Mouse (Mus musculus): ENCODE data around the gene Ttc25.

The Ttc25 gene

GRCm38 (mm10) chr11:100559476-100559875, 14.1 kb downstream of the Ttc25 start:
- in situ Hi-C loops (cut with MboI; ENCODE audit: low pct_unique_long_range_greater_than_20kb in 1 of 2, low sequenced_read_pairs in 2 of 2, unreplicated experiment in 1 of 2), result no loop called here

GRCm38 (mm10) chr11:100561748-100562147, 16.3 kb downstream of the Ttc25 start:
- in situ Hi-C loops (cut with MboI; ENCODE audit: low pct_unique_long_range_greater_than_20kb in 1 of 2, low sequenced_read_pairs in 2 of 2, unreplicated experiment in 1 of 2), result no loop called here

DNA sequence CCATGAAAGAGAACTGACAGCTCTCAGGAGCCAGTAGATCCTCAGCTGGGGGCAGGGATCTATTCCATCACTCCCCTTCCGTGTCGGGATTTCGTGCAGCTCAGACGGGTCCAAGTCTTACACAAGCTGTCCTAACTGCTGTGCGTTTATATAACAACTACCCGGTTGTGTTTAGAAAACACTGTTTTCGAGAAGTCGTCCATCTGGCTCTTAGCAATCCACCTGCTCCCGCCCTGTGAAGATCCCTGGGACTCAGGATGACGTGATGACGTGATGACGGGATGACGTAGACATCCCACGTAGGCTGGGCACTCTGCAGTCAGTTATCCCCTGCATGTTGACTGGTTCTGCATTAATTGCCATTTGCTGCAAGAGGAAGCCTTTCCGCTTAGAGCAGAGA, 18.9 kb downstream of the Ttc25 start:
- in situ Hi-C loops (cut with MboI; ENCODE audit: low pct_unique_long_range_greater_than_20kb in 1 of 2, low sequenced_read_pairs in 2 of 2, unreplicated experiment in 1 of 2), result no loop called here

GRCm38 (mm10) chr11:100564703-100565102, 19.3 kb downstream of the Ttc25 start:
- in situ Hi-C loops (cut with MboI; ENCODE audit: low pct_unique_long_range_greater_than_20kb in 1 of 2, low sequenced_read_pairs in 2 of 2, unreplicated experiment in 1 of 2), result no loop called here

DNA sequence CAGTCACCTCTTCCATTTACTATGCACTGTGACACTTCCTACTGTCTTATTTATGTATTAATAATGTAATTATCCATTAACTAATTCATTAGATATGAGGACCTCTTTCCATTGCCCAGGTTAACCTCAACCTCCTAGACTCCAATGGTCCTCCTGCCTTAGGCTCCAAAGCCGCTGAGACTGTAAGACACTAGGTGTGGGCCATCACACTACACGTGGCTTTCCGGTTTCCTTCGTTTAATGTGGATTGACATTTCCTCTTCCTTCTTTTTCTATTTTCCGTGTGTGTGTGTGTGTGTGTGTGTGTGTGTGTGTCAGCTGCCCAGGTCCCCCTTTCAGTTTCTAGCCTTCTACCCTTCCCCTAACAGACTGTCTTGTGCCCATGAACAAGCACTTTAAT, 21.8 kb downstream of the Ttc25 start:
- in situ Hi-C loops (cut with MboI; ENCODE audit: low pct_unique_long_range_greater_than_20kb in 1 of 2, low sequenced_read_pairs in 2 of 2, unreplicated experiment in 1 of 2), result no loop called here

GRCm38 (mm10) chr11:100567815-100568245, 22.4 kb downstream of the Ttc25 start:
- in situ Hi-C loops (cut with MboI; ENCODE audit: low pct_unique_long_range_greater_than_20kb in 1 of 2, low sequenced_read_pairs in 2 of 2, unreplicated experiment in 1 of 2), result no loop called here

GRCm38 (mm10) chr11:100568692-100569091, 23.3 kb downstream of the Ttc25 start:
- in situ Hi-C loops (cut with MboI; ENCODE audit: low pct_unique_long_range_greater_than_20kb in 1 of 2, low sequenced_read_pairs in 2 of 2, unreplicated experiment in 1 of 2), result no loop called here

GRCm38 (mm10) chr11:100569789-100570188, 24.4 kb downstream of the Ttc25 start:
- in situ Hi-C loops (cut with MboI; ENCODE audit: low pct_unique_long_range_greater_than_20kb in 1 of 2, low sequenced_read_pairs in 2 of 2, unreplicated experiment in 1 of 2), result loop anchor here in 1 of 2 experiments (5.0 kb wide), 1 partner anchor 128 kb away; no protein-coding TSS in a partner anchor

DNA sequence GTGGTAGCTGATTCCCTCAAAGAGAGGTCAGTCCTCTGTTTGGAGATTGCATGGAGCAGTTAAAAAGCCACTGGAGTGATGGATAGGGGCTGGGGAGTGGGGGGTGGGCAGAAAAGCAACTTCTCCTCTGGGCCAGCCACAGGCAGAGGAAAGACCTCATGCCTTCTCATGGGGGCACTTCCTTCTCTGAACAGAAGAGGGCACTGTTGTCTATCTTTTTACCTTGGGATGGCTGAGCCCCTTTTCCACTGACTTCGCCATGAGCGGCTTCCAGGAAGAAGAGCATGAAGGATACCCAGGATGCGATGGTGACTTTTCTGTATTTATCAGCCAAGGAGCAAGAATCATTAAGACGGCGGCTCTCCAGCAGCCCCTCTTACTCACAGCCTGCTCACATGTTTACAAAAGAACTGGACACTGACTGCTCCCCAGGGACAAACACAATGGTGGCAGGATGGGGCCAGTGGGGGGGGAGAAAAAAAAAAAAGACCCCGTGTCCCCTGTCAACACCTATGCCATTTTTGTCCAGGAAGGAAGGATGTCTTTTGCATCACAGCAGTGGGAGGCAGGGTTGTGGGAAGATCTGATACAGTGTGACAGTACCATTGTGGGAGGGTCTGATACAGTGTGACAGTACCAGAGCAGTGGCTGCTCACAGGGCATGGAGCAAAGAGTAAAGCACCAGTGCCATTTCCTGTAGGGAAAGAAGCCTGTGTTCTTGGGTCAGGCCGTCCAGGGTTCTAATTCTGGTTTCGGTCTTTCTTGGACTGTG, 25.2 kb downstream of the Ttc25 start:
- in situ Hi-C loops (cut with MboI; ENCODE audit: low pct_unique_long_range_greater_than_20kb in 1 of 2, low sequenced_read_pairs in 2 of 2, unreplicated experiment in 1 of 2), result loop anchor here in 1 of 2 experiments (5.0 kb wide), 1 partner anchor 127 kb away; no protein-coding TSS in a partner anchor

GRCm38 (mm10) chr11:100571202-100571567, 25.8 kb downstream of the Ttc25 start:
- in situ Hi-C loops (cut with MboI; ENCODE audit: low pct_unique_long_range_greater_than_20kb in 1 of 2, low sequenced_read_pairs in 2 of 2, unreplicated experiment in 1 of 2), result loop anchor here in 1 of 2 experiments (5.0 kb wide), 1 partner anchor 126 kb away; no protein-coding TSS in a partner anchor

DNA sequence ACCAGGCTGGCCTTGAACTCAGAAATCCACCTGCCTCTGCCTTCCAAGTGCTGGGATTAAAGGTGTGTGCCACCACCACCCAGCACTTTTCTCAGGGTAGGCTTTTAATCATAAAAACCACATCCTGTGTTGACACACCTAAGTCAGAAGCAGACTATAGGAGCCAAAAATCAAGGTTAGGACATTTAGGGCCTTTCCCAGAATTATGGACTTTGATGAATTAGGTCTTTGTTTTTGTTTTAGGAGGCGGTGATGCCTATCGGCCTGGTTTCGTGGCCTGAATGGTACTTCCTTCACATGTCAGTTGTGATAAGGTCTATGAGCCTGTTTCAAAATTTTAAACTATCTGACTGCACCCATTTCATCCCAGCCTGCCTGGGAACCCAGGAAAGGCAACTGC, 28.8 kb downstream of the Ttc25 start:
- in situ Hi-C loops (cut with MboI; ENCODE audit: low pct_unique_long_range_greater_than_20kb in 1 of 2, low sequenced_read_pairs in 2 of 2, unreplicated experiment in 1 of 2), result loop anchor here in 1 of 2 experiments (5.0 kb wide), 1 partner anchor 123 kb away; no protein-coding TSS in a partner anchor

DNA sequence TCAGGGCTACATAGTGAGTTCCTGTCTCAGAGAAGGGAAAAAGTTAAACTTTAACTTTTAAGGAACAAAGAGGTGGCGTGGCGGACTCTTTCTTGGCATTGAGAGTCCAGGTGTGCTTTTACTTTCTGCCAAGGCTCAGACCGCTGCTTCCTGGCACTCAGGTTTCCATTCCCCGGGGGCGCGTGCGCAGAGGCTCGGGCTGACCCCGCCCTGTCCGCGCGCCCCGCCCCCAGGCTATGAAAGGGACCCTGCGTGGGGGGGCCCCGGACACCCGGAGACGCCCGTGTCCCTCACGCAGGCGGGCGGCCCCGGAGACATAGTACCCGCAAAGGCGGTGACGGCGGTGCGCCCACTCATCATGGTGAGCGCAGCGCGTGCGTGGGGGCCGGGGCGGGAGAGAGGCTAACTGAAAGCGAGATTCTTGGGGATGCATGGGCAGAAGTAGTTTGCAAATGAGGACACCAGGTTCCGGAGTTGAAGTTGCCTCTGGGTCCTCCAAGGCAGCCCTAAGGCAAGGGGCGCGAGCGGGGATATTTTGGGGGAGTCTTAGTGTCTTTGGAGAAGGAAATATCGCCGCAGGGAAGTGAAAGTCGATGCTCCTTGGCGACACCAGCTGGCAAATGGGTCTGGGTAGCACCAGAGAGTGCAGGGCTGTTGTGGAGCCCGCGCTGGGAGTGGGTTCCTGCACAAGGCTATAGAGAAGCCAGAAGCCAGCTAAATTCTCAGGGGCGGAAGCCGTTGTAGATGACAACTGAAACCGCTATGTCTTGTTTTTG, 29.5 kb downstream of the Ttc25 start, which contains the start of gene Cnp:
Gene Cnp (plus strand): TSS at position 197 of the 776 bp plus-strand sequence.
- in situ Hi-C loops (cut with MboI; ENCODE audit: low pct_unique_long_range_greater_than_20kb in 1 of 2, low sequenced_read_pairs in 2 of 2, unreplicated experiment in 1 of 2), result loop anchor here in 1 of 2 experiments (5.0 kb wide), 1 partner anchor 122 kb away; no protein-coding TSS in a partner anchor

- in situ Hi-C loops (cut with MboI; ENCODE audit: low pct_unique_long_range_greater_than_20kb in 1 of 2, low sequenced_read_pairs in 2 of 2, unreplicated experiment in 1 of 2), result no loop called here
Measured at GRCm38 (mm10) chr11:100575484-100575855, 30.1 kb downstream of the Ttc25 start.

- in situ Hi-C loops (cut with MboI; ENCODE audit: low pct_unique_long_range_greater_than_20kb in 1 of 2, low sequenced_read_pairs in 2 of 2, unreplicated experiment in 1 of 2), result no loop called here
Measured at GRCm38 (mm10) chr11:100576256-100576655, 30.8 kb downstream of the Ttc25 start.

- in situ Hi-C loops (cut with MboI; ENCODE audit: low pct_unique_long_range_greater_than_20kb in 1 of 2, low sequenced_read_pairs in 2 of 2, unreplicated experiment in 1 of 2), result no loop called here
Measured at GRCm38 (mm10) chr11:100577852-100578599, 32.6 kb downstream of the Ttc25 start.

DNA sequence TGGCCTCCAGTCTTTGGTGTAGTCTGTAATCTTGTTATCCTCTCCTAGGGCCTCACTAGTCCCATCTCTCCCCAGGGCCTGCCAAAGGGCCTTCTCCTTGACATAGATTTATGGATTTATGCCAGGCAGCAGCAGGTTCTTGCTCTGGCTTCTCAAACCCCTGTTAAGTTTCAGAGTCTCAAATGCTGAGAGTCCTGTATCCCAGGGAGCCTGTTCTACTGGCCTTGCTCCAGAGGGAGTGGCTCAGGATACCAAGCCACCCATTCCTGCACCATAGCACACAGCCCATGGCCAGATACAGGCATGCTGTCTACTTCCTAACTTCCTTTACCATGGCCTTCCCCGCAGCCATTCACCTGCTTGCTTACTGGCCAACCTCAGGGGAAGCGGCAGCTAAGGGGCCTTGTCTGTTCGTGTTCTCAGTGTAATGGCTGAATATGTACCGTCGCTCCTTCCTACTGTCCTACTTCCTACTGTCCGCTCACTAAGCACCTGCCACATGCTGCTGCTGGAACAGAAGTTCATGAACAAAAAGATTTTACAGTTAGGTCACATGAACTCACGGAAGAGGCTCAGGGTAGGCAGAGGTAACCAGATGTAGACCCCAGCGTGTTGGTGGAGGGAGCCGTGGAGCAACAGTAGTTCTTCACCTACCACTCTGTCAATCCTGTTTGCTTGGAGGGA, 33.9 kb downstream of the Ttc25 start:
- in situ Hi-C loops (cut with MboI; ENCODE audit: low pct_unique_long_range_greater_than_20kb in 1 of 2, low sequenced_read_pairs in 2 of 2, unreplicated experiment in 1 of 2), result no loop called here

GRCm38 (mm10) chr11:100580275-100580674, 34.9 kb downstream of the Ttc25 start:
- in situ Hi-C loops (cut with MboI; ENCODE audit: low pct_unique_long_range_greater_than_20kb in 1 of 2, low sequenced_read_pairs in 2 of 2, unreplicated experiment in 1 of 2), result no loop called here

DNA sequence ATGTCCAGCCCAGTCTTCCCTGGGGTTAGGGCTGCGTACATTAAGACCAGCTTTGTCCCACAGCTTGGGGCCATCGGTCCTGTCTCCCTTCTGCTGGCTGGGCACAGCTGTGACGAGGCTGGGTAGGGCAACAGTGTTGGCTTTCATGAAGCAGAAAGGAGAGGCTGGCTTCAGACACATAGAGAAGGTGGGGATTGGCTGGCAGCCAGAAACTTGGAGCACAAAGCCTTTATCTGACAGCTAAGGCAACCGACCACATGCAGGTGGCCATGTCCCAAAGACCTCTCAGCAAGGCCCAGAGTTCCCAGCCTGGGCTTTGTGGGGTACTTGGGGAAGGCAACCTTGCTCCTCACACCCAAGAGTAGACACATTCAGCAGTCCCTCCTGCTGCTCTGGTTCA, 36.3 kb downstream of the Ttc25 start:
- in situ Hi-C loops (cut with MboI; ENCODE audit: low pct_unique_long_range_greater_than_20kb in 1 of 2, low sequenced_read_pairs in 2 of 2, unreplicated experiment in 1 of 2), result no loop called here

Measured in mouse embryonic stem cell (cell line).